Mouse (Mus musculus) olfactory bulb, adult 2 months (tissue): ENCODE measurements around the gene Naaladl1.

Experiments used
- CTCF ChIP-seq: fragments of 200-500 bp; IDR thresholded peaks from 2 replicates; pipeline ENCODE4 v1.5.1; 2012; ENCODE audit warnings: low read depth, mild to moderate bottlenecking, low read length, moderate library complexity; ENCODE audit not compliant: insufficient read depth
- POLR2A ChIP-seq: fragments of 200-500 bp; IDR thresholded peaks from 2 replicates; pipeline ENCODE4 v1.6.1; 2012; ENCODE audit warnings: mild to moderate bottlenecking, low read depth, low read length, moderate library complexity; ENCODE audit not compliant: insufficient read depth

- TF ChIP-seq CTCF (no peak), POLR2A (no peak)
These were observed 39.3 kb downstream of the Naaladl1 start for GRCm38 (mm10) chr19:6144842-6145241.
